Mouse (Mus musculus): Measurements from ENCODE around the gene Cacna1e. TPM values are rescaled to one million over a fixed set of nuclear protein-coding genes. Genes with fewer than 3 reads are reported as not detected.

The Cacna1e gene
- polyA plus RNA-seq, 1 experiment from 2014 or later: 2.3 TPM

DNA sequence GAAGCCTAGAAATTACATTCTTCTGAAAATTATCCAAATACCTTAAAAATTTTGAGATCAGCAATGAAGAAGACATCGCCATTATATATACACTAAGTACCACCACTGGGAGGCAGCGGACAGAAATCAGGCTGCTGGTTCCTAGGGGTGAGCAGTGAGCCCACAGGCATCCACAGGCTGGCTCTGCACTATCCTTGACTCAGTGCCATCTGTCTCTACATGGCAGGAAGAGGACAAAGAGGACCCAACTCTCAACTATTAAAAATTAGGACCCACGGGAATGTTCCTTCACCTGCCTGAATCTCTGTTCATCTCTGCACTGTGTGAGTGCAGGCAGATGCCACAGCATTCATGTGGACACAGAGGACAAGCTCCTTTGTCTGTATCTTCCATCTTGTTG, 79.3 kb downstream of the Cacna1e start:
- WGBS: 89% methylated on average over 3 of the region's 3 CpGs
- Histone ChIP-seq H3K36me3 (ENCODE audit: control insufficient read depth, insufficient read depth, low read length) (no peaks in the 10 kb centered on the region), H3K4me3 (ENCODE audit: low read depth, low read length) (no peak overlapping the region), H3K4me1 (ENCODE audit: control insufficient read depth, insufficient read depth, low read length) (no peaks in the 10 kb centered on the region), H3K27ac (ENCODE audit: low read length) (no peak overlapping the region), H3K4me2 (replicated peaks; ENCODE audit: low read depth, low read length) (no peak overlapping the region), H3K27me3 (ENCODE audit: control insufficient read depth, insufficient read depth, low read length) (no peaks in the 10 kb centered on the region), H3K9me3 (ENCODE audit: control insufficient read depth, low read depth, low read length) (no peaks in the 10 kb centered on the region), H3K9ac (replicated peaks; ENCODE audit: low read depth, low read length) (no peak overlapping the region)
- ATAC-seq (ENCODE audit: insufficient number of reproducible peaks, insufficient read depth, low FRiP score, low read depth): no peak

DNA sequence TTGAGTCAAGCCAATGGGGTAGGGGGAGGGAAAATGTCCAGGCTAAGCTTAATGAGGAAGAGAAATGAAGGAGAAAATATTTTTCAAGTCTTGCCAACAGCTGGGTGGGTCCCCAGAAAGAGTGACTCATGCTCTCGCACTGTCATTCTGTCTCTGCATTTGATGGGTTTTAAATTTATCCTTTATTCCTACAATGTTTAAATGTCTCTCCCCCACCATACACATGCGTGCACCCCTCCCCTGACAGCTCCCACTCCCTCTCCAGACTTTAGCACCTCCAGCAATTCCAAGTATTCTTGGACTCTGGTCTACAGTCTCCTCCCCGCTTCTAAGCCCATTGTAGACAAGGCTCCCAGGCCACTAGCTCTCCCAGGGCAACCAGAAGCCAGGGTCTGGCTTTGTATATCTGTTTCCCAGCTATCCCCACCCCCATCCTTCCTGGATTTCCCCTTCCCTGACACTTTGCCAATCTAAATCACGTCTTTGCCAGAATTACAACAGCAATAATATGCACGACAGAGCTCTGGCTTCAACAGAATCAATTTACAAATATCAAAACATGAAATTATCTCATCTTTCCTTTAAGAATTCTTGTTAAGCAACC, 81.9 kb downstream of the Cacna1e start:
- Histone ChIP-seq H3K27ac (ENCODE audit: low read length) (no peak overlapping the region), H3K27me3 (ENCODE audit: control insufficient read depth, insufficient read depth, low read length) (no peaks in the 10 kb centered on the region), H3K4me3 (ENCODE audit: low read depth, low read length) (no peak overlapping the region), H3K4me2 (replicated peaks; ENCODE audit: low read depth, low read length) (no peak overlapping the region), H3K9ac (replicated peaks; ENCODE audit: low read depth, low read length) (no peak overlapping the region), H3K36me3 (ENCODE audit: control insufficient read depth, insufficient read depth, low read length) (no peaks in the 10 kb centered on the region), H3K4me1 (ENCODE audit: control insufficient read depth, insufficient read depth, low read length) (no peaks in the 10 kb centered on the region), H3K9me3 (ENCODE audit: control insufficient read depth, low read depth, low read length) (no peaks in the 10 kb centered on the region)
- ATAC-seq (ENCODE audit: insufficient number of reproducible peaks, insufficient read depth, low FRiP score, low read depth): no peak
- 59% methylated on average over 5 of the region's 5 CpGs for WGBS

DNA sequence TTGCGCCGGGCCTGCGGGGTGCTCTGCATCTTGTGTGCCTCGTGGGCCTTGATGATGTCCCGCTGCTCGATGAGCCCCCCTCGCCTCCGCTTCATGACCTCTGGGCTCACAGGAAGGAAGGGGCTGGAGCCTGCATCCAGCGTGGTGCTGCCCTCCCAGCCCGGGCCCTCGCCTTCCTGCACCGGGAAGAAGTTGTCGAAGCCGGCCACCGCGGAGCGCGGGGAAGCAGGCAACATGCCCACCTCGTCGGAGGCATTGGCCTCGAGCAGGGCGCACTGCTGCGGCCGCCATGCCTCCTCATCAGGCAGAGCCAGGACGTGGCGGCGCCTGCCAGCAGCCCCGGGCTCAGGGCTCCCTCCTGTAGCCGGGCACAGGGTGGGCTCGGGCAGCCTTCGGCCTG, 85.0 kb downstream of the Cacna1e start:
- Histone ChIP-seq H3K36me3 (ENCODE audit: control insufficient read depth, insufficient read depth, low read length) (no peaks in the 10 kb centered on the region), H3K27ac (ENCODE audit: low read length) (no peak overlapping the region), H3K9ac (replicated peaks; ENCODE audit: low read depth, low read length) (no peak overlapping the region), H3K9me3 (ENCODE audit: control insufficient read depth, low read depth, low read length) (no peaks in the 10 kb centered on the region), H3K4me1 (ENCODE audit: control insufficient read depth, insufficient read depth, low read length) (no peaks in the 10 kb centered on the region), H3K4me2 (replicated peaks; ENCODE audit: low read depth, low read length) (no peak overlapping the region), H3K4me3 (ENCODE audit: low read depth, low read length) (no peak overlapping the region), H3K27me3 (ENCODE audit: control insufficient read depth, insufficient read depth, low read length) (no peaks in the 10 kb centered on the region)
- ATAC-seq (ENCODE audit: insufficient number of reproducible peaks, insufficient read depth, low FRiP score, low read depth): no peak
- WGBS: 70% methylated on average over 31 of the region's 31 CpGs

DNA sequence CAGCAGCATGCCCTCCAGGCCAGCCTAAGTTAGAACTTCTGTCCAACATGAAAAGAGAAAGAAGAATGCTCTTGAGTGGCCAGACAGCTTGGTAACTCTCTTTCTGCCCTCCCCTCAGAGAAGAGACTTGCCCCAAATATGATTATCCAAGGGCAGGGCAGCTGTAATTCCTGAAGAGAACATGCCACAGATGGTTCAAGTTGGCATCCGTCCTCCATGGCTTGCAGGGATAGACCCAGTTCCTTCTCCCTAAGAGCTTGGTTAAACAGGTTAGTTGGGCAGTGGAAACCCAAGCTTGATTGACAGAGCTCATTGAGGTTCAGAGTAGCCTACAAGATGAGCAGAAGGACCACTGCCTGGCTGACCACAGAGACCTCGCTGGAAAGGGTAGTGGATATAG, 85.5 kb downstream of the Cacna1e start:
- H3K4me2 ChIP-seq (replicated peaks; ENCODE audit: low read depth, low read length): no peak overlapping the region
- WGBS: 79% methylated on average over 2 of the region's 2 CpGs
- H3K27me3 ChIP-seq (ENCODE audit: control insufficient read depth, insufficient read depth, low read length): no peaks in the 10 kb centered on the region
- H3K27ac ChIP-seq (ENCODE audit: low read length): no peak overlapping the region
- ATAC-seq (ENCODE audit: insufficient number of reproducible peaks, insufficient read depth, low FRiP score, low read depth): no peak
- no peak overlapping the region for H3K4me3 ChIP-seq (ENCODE audit: low read depth, low read length)
- H3K36me3 ChIP-seq (ENCODE audit: control insufficient read depth, insufficient read depth, low read length): no peaks in the 10 kb centered on the region
- H3K9ac ChIP-seq (replicated peaks; ENCODE audit: low read depth, low read length): no peak overlapping the region
- no peaks in the 10 kb centered on the region for H3K4me1 ChIP-seq (ENCODE audit: control insufficient read depth, insufficient read depth, low read length)
- no peaks in the 10 kb centered on the region for H3K9me3 ChIP-seq (ENCODE audit: control insufficient read depth, low read depth, low read length)

DNA sequence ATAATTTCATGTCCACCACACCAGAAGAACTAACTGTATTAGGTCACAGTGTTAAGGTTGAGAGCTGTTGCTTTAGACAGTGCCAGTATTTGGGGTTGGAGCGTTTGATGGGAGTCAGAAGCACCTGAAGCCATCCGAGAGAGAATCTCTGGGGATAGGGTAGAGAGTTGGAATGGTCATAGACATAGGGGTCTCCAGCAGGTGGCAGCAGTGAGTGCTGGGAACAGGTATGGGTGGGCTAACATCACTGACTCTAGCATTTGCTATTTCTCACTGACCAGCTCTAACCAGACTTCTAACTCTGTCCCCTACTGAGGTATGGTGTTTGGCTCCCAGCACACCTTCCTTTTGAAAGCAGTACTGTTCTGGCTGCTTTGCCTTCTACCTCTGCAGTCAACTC, 87.6 kb downstream of the Cacna1e start:
- no peak overlapping the region for H3K4me2 ChIP-seq (replicated peaks; ENCODE audit: low read depth, low read length)
- 67% methylated on average over 2 of the region's 2 CpGs for WGBS
- no peaks in the 10 kb centered on the region for H3K4me1 ChIP-seq (ENCODE audit: control insufficient read depth, insufficient read depth, low read length)
- H3K27me3 ChIP-seq (ENCODE audit: control insufficient read depth, insufficient read depth, low read length): no peaks in the 10 kb centered on the region
- no peaks in the 10 kb centered on the region for H3K36me3 ChIP-seq (ENCODE audit: control insufficient read depth, insufficient read depth, low read length)
- H3K9ac ChIP-seq (replicated peaks; ENCODE audit: low read depth, low read length): no peak overlapping the region
- no peak overlapping the region for H3K4me3 ChIP-seq (ENCODE audit: low read depth, low read length)
- H3K9me3 ChIP-seq (ENCODE audit: control insufficient read depth, low read depth, low read length): no peaks in the 10 kb centered on the region
- no peak for ATAC-seq (ENCODE audit: insufficient number of reproducible peaks, insufficient read depth, low FRiP score, low read depth)
- H3K27ac ChIP-seq (ENCODE audit: low read length): no peak overlapping the region

DNA sequence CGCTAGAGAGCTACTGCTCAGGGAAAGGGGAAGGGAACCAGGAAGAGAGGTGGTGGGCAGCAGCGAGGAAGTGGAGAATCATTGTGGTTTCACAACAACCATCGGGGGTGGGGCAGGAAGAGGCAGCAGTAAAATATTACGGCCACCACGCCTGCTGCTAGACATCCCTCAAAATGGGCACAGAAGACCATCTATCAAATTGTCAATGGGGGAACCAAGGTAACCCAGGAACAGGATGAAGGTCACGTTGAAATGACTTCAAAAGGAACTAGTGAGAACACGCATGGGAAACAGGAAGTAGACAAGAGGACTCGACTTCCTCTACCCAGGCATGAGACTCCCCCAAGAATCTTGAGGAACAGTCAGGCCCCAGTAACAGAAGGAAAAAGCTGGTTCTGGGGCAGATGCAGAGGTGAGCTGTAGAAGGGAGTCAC, 89.8 kb downstream of the Cacna1e start:
- no peaks in the 10 kb centered on the region for H3K9me3 ChIP-seq (ENCODE audit: control insufficient read depth, low read depth, low read length)
- no peaks in the 10 kb centered on the region for H3K4me1 ChIP-seq (ENCODE audit: control insufficient read depth, insufficient read depth, low read length)
- H3K9ac ChIP-seq (replicated peaks; ENCODE audit: low read depth, low read length): no peak overlapping the region
- H3K4me3 ChIP-seq (ENCODE audit: low read depth, low read length): no peak overlapping the region
- no peak overlapping the region for H3K4me2 ChIP-seq (replicated peaks; ENCODE audit: low read depth, low read length)
- no peaks in the 10 kb centered on the region for H3K27me3 ChIP-seq (ENCODE audit: control insufficient read depth, insufficient read depth, low read length)
- no peaks in the 10 kb centered on the region for H3K36me3 ChIP-seq (ENCODE audit: control insufficient read depth, insufficient read depth, low read length)
- WGBS: 71% methylated on average over 8 of the region's 8 CpGs
- no peak for ATAC-seq (ENCODE audit: insufficient number of reproducible peaks, insufficient read depth, low FRiP score, low read depth)
- H3K27ac ChIP-seq (ENCODE audit: low read length): no peak overlapping the region

DNA sequence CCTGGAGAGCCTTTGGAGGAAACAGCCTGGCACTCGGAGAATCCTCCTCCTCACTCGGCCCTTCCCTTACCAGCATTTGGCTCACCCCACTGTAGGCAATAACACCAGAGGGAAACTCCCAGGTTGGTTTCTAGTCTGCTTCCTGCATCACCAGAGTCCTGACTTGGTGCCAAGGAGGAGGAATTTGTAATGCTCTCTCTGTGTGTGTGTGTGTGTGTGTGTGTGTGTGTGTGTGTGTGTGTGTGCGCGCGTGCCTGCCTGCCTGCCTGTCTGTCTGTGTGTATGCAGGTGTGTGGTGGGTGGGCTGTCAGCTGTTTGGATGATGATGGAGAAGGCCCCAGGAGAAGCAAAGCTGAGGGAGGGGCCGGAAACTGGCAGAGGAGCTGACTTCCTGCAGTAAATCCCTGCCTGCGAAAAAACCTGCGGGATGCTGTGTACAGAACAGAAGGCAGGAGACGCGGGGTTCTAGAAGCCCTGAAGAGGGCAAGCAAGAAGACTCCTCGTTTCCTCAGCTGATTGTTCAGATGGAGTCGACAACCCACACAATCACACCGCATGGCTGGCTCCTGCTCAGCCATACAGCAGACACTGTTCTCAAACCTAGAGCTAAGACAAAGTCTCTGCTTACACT, 92.6 kb downstream of the Cacna1e start:
- Histone ChIP-seq H3K4me2 (replicated peaks; ENCODE audit: low read depth, low read length) (no peak overlapping the region), H3K36me3 (ENCODE audit: control insufficient read depth, insufficient read depth, low read length) (no peaks in the 10 kb centered on the region), H3K9ac (replicated peaks; ENCODE audit: low read depth, low read length) (no peak overlapping the region), H3K9me3 (ENCODE audit: control insufficient read depth, low read depth, low read length) (no peaks in the 10 kb centered on the region), H3K27me3 (ENCODE audit: control insufficient read depth, insufficient read depth, low read length) (no peaks in the 10 kb centered on the region), H3K4me3 (ENCODE audit: low read depth, low read length) (no peak overlapping the region), H3K27ac (ENCODE audit: low read length) (no peak overlapping the region), H3K4me1 (ENCODE audit: control insufficient read depth, insufficient read depth, low read length) (no peaks in the 10 kb centered on the region)
- ATAC-seq (ENCODE audit: insufficient number of reproducible peaks, insufficient read depth, low FRiP score, low read depth): no peak
- 53% methylated on average over 13 of the region's 13 CpGs for WGBS

DNA sequence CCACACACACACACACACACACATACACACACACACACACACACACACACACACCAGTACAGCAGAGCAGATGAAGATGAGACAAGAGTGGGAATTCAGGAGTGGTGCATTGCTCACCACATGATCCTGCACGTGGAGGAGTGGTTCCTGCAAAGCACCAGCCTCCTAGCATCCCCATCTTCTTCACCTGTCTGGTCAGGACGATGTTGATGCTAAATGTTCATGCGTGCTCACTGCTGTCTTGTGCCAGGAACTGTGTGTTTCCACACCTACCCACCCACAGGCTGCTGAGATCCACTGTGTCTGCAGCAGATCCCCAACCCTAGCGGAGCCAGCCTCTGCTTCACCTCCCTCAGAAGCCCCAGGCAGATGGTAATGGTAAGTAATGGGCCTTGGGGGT, 95.8 kb downstream of the Cacna1e start:
- H3K36me3 ChIP-seq (ENCODE audit: control insufficient read depth, insufficient read depth, low read length): no peaks in the 10 kb centered on the region
- no peak overlapping the region for H3K4me2 ChIP-seq (replicated peaks; ENCODE audit: low read depth, low read length)
- WGBS: 85% methylated on average over 4 of the region's 4 CpGs
- no peaks in the 10 kb centered on the region for H3K27me3 ChIP-seq (ENCODE audit: control insufficient read depth, insufficient read depth, low read length)
- H3K4me1 ChIP-seq (ENCODE audit: control insufficient read depth, insufficient read depth, low read length): no peaks in the 10 kb centered on the region
- no peak for ATAC-seq (ENCODE audit: insufficient number of reproducible peaks, insufficient read depth, low FRiP score, low read depth)
- no peak overlapping the region for H3K4me3 ChIP-seq (ENCODE audit: low read depth, low read length)
- H3K9me3 ChIP-seq (ENCODE audit: control insufficient read depth, low read depth, low read length): no peaks in the 10 kb centered on the region
- no peak overlapping the region for H3K27ac ChIP-seq (ENCODE audit: low read length)
- no peak overlapping the region for H3K9ac ChIP-seq (replicated peaks; ENCODE audit: low read depth, low read length)

DNA sequence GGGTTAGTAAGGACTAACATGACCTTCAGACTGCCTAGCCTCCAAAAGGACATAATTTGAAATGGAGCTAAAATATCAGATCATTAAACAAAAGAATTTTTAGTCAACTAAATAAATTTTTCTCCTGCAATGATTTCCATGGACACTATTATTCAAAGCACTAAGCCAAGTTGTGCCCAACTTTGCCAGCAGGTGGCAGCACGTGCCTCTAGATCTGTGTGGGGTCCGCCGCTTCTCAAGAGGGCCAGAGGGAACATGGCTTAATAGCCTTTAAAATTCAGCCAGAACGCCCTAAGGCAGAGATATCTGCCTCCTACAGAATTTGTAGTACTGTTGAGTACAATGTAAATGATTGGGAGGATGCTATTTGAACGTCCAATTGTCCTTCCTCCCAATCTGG, 96.2 kb downstream of the Cacna1e start:
- Histone ChIP-seq H3K27me3 (ENCODE audit: control insufficient read depth, insufficient read depth, low read length) (no peaks in the 10 kb centered on the region), H3K27ac (ENCODE audit: low read length) (no peak overlapping the region), H3K4me2 (replicated peaks; ENCODE audit: low read depth, low read length) (no peak overlapping the region), H3K4me3 (ENCODE audit: low read depth, low read length) (no peak overlapping the region), H3K4me1 (ENCODE audit: control insufficient read depth, insufficient read depth, low read length) (no peaks in the 10 kb centered on the region), H3K36me3 (ENCODE audit: control insufficient read depth, insufficient read depth, low read length) (no peaks in the 10 kb centered on the region), H3K9me3 (ENCODE audit: control insufficient read depth, low read depth, low read length) (no peaks in the 10 kb centered on the region), H3K9ac (replicated peaks; ENCODE audit: low read depth, low read length) (no peak overlapping the region)
- WGBS: 9% methylated on average over 5 of the region's 5 CpGs
- no peak for ATAC-seq (ENCODE audit: insufficient number of reproducible peaks, insufficient read depth, low FRiP score, low read depth)
